Mouse (Mus musculus): ENCODE data around the gene Hcar2. TPM values are rescaled to one million over a fixed set of nuclear protein-coding genes. Genes with fewer than 3 reads are reported as not detected.

Gene Hcar2
- polyA plus RNA-seq (2015; fragmentation: Nextera tagmentation; extraction: Ambion mirVana): 0.45 and 1.0 TPM in 2 replicates

- no peak for DNase-seq (ENCODE audit: low spot score)
These were observed at the start of gene Hcar2 for GRCm38 (mm10) chr5:123865365-123865764. Gene Hcar2 (minus strand): TSS chr5:123865499.

DNA sequence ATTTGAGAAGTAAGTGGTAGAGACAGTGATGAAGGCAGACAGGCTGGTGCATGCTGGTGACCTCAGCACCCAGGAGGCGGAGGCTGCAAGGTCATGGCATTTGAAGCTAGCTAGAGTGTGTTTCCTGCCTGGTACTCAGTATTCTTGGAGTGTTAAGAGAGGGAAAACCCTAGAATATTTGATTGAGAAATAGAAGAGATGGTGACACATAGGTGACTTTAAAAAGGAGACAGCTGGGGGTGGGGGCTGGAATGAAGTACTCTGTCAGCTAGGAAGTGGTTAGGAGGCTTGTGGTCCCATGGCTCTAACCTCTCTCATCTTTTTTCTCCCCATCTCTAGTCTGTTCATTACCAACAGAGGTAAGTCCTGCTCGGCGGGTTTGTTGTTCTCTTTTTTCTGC is 49.6 kb upstream of the Hcar2 start:
- peak; percentile 45 for DNase-seq (ENCODE audit: low spot score)

DNA sequence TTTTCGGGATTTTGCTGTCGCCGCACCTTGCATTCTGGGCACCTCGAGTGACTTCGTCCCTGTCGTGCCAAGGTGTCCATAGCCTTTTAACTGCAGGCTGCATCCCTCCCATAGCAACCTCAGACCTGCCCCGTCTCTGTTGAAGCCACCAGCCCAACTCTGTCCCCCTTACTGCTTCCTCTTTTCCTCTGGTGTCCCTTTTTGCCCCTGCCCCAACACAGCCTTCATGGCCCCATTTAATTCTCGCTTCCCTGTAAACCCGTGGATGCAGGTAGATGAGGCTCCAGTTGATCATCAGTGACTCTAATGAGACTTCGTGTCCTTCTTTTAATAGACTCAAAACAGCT is 42.3 kb upstream of the Hcar2 start:
- no peak for DNase-seq (ENCODE audit: low spot score)

DNA sequence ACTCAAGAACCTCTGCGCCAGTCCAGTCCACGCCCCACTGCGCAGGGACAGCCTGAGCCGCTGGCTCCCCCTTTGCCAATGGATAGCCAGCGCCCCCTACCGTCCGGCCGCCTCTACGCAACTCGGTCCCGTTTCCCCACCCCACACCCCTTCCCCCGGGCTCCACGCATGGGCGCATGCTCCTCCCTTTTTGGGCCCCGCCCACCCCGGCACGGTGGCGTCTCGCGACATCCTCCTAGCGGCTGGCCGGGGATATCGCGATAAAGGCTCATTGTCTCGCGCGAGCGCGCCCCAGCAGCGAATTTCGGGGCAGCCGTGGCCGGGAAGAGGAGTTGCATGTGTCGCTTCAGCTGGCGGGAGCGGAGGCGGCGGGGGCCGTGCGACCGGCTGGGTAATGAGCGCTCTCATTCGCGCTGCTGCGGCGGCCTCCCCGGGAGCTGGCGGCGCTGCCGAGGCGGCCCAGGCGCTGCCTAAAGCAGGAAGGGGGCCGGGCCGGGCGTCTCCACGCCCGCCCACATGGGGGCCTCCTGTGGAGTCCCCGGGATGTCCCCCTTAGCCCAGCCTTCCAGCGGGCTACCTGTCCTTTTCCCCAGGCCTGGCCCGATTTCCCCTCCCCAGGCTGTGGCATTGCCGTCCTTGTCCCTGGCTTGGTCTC is 41.8 kb upstream of the Hcar2 start, which contains the start of gene Denr:
Gene Denr, plus strand, starts transcription at position 200 of the 655 bp plus-strand sequence.
- peak; percentile 99 for DNase-seq (ENCODE audit: low spot score)

DNA sequence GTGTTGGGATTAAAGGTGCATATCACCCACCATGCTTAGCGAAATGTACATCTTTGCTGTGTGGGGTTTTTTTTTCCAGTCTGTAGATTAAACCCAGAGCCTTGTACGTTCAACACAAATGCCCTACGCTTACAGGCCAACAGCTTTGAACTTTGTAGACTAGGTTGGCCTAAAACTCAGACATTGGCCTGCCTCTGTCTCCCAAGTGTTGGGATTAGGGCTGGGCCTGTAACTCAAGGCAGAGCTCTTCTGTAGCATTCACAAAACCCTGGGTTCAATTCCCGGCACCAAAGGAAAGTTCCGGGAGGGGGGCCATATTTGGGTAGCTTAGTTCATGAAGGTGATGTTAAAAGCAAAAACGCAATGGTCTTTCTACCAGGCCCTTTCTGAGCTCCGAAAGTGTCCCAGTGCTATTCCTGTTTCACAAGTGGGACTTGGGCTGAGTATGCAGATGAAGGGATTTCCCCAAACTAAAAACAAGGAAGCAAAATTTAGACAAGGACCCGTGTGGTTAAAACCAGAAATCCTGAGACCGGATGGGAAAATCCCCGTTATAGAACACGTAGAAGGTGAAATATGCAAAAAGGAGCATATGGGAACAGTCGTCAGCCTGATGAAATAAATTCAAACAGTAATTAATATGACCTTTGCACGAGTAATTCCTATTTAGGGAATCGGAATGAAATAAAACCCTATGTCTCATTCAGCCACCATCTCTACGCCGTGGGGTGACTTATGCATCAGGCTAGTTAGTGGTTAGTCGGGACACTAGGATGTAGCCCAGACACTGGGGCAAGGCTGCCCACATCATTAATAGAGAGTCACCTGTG is 41.1 kb upstream of the Hcar2 start:
- DNase-seq (ENCODE audit: low spot score): no peak

DNA sequence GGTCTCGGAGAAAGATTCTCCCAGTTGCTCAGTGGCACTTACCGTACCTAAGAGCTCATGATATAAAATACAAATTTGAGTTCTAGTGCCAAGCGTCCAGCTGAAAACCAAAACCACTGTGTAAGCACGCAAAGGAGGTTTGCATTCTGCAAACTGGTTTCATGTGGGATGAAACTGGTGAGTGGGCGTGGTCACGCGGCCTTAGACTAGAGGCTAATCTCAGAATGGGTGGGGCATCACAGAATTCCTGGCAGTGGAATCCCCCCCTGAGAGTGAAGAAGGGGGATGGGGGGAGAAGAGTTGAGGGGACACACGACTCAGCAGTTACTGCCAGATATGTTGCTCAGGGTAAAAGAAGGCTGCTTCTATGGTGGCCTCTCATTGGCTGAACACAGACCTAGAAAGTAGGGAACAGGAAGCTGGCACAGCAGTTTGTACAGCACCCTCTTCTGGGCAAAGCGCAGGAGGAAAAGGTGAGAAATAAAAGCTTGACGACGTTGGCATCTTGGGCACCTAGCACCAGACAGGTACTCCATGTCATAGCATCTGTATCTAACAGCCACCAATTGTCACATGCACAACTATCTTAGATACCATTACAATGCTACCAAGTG is 38.9 kb upstream of the Hcar2 start:
- peak; percentile 29 for DNase-seq (ENCODE audit: low spot score)

GRCm38 (mm10) chr5:123897352-123897751 is 32.1 kb upstream of the Hcar2 start:
- no peak for DNase-seq (ENCODE audit: low spot score)

DNA sequence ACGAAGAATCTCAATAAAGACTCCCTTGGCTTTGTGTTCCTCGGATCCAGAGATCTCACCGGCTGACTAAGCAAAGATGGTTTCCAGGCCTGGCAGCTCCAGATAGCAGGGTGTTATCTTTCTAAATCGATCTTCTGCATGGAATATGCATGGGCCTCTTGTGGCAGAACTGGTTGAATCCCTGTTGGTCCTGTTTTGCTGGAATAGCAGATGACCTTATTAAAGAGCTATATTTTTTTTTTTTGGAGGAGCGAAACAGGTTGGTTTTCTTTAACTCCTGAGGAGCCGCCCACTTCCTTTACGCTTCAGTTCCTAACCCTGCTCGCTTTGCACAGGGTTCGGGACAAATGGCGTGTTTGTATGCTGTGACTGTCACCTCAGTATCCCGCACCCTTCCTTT is 31.1 kb upstream of the Hcar2 start:
- DNase-seq (ENCODE audit: low spot score): no peak

DNA sequence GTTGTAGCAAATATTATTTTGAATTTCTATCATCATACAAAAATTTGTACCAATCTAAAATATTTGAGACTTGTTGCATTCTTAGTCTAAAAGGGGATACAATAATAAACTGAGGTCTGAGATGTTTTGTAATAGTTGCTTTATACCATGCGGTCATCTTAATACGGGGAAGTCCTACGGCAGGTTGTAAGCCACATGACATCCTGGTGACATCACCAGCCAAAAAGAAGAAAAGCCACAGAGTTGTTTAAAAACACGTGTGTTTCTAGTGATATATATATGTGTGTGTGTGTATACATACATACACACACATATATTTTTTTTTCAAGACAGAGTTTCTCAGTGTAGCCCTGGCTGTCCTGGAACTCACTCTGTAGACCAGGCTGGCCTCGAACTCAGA is 28.2 kb upstream of the Hcar2 start:
- DNase-seq (ENCODE audit: low spot score): no peak

GRCm38 (mm10) chr5:123891669-123892068 is 26.4 kb upstream of the Hcar2 start:
- DNase-seq (ENCODE audit: low spot score): peak; percentile 69

GRCm38 (mm10) chr5:123890987-123891386 is 25.7 kb upstream of the Hcar2 start:
- DNase-seq (ENCODE audit: low spot score): no peak

- no peak for DNase-seq (ENCODE audit: low spot score)
These were observed 25.0 kb upstream of the Hcar2 start for GRCm38 (mm10) chr5:123890312-123890711.

GRCm38 (mm10) chr5:123886365-123886764 is 21.1 kb upstream of the Hcar2 start:
- DNase-seq (ENCODE audit: low spot score): no peak

DNA sequence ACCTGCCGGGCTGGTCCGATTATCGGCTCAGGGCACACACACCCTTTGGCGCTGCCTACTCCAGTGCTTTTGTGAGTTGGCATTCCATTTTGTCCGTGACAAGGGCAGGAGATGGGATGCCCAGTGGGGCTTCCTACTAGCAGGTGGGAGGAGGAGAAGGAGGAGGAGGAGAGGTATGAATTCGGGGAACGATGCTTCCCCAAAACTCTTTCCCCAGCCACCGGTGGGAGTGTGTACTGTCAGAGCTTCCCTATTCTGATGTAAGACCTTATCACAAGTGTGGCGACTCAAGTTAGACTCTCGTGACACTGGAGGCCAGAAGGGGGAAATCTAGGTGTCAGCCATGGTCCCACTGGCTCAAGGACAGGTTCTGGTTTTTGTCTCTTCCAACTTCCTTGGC is 19.0 kb upstream of the Hcar2 start:
- no peak for DNase-seq (ENCODE audit: low spot score)

DNA sequence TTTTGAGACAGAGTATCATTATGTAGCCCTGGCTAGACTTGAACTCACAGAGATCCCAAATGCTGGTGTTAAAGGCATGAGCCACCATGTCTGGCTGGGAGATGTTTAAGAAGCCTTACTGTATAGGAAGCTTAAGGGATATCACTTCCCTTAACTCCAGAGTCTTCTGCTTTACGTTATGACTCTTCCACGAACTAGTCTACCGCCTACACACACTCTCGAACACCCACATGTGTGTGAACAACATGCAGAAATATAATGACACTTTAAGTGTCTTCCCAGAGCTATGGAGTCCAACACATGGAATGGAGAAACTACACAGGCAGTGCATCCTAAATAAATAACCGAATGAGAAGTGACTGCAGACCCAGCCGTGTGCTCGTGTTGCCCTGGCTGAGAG is 18.6 kb upstream of the Hcar2 start:
- no peak for DNase-seq (ENCODE audit: low spot score)

GRCm38 (mm10) chr5:123880778-123881177 is 15.5 kb upstream of the Hcar2 start:
- DNase-seq (ENCODE audit: low spot score): no peak

DNA sequence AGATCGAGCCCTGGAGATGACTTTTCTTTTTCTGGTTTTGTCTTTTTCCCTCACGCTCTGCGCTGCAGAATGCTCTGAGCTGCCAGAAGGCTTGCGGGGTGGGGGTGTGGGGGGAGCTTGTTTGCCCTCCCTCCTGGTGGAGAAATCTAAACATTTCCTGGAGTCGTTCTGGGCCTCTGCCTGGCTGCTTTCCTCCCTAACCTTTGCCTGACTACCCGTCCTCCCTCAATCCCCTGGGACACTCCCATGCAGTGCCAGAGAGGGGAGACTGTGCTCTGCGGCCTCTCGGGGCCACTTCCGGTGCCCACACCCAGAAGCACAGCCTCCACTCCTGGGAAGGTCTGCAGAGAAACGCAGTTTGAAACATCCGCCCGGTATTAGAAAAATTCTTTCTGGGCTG is 14.6 kb upstream of the Hcar2 start, which contains the start of gene Hcar1:
Gene Hcar1, minus strand, starts transcription at position 93 of the 400 bp plus-strand sequence.
- no peak for DNase-seq (ENCODE audit: low spot score)

GRCm38 (mm10) chr5:123878056-123878455 is 12.8 kb upstream of the Hcar2 start:
- no peak for DNase-seq (ENCODE audit: low spot score)

DNA sequence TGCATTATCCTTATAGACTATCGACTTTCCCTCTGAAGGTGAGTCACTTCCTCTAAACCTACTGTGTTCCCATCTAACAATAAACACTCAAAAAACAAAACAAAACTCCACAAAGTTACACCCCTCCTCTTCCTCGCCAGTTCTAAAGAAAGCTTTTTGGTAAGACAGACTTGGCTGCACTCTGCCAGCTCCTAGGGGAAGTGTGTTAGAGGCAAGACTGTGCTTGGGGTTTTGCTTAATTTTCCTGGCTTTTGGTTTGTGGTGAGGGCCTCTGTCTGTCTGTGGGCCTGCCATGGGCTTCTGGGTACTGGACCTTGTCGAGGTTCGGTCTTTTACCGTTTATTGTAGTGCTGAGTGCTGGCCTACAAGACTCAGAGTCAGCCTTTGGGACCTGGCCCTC is 8.9 kb upstream of the Hcar2 start:
- no peak for DNase-seq (ENCODE audit: low spot score)

DNA sequence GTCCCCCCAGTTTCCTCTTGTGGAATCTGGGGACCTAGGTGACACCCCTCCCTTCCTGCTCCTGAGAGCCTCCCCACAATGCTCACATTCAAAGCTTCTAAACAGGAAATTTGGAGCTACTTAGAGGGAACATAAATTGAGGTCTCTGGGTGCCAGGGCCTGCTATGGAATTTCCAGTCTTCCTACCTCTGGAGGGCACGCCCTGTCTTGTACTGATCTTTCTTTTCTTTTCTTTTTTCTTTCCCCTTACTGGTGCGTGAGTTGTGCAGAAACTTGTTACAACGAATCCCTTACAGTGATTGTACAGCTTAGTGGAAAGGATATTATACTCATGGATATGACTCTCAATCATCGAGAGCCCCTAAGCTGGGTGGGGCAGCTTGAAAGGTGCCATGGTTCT is 4.3 kb upstream of the Hcar2 start:
- DNase-seq (ENCODE audit: low spot score): no peak

- no peak for DNase-seq (ENCODE audit: low spot score)
These were observed 1.2 kb upstream of the Hcar2 start for GRCm38 (mm10) chr5:123866457-123866856.

- no peak for DNase-seq (ENCODE audit: low spot score)
These were observed 1.4 kb downstream of the Hcar2 start for GRCm38 (mm10) chr5:123863934-123864333.
